Mouse (Mus musculus): ENCODE measurements at regions not wholly inside any gene's neighbourhood (a gene's known extent, or its start where the extent isn't known, plus 50 kb on each side); places are given as distances from the start of the nearest gene placed in this dataset.

GRCm38 (mm10) chr9:103873876-103874275 is 112.2 kb upstream of the Tmem108 start:
- TF ChIP-seq POLR2A (IDR thresholded peaks at IDR 0.05; ENCODE audit: low read depth, low read length) (no peak), CTCF (conservative IDR thresholded peaks at IDR 0.05; ENCODE audit: insufficient read depth, insufficient read length, low read depth, low read length) (no peak)
